ENCODE assay signal across 8 mouse cellular contexts in the genomic region with DNA sequence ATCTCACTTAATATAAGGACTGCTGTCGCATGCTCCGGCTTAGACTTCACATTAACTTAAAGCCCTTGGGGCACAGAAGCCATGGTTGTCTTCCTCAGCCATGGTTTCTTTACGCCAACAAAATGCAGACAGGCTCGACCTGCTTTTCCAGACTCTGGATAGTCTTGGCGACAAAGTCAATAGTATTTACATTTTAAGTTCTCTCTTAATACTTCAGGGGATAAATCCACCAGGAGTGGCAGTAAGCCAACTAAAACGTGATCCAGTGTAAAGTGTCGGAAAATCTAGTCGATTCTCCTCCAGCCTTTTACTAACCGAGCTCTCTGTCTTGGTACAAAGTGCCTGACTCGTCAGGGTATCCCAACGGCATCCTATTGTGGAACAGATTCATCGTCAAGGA. TPM values are rescaled to one million over a fixed set of nuclear protein-coding genes. Genes with fewer than 3 reads are reported as not detected.
DNase-seq lines count a peak whose midpoint lies in the region; ATAC-seq and TF ChIP-seq lines count a peak whose summit lies in the region.

No protein-coding gene starts in this region.

- H3K9ac ChIP-seq in heart, postnatal 0 days (replicated peaks; ENCODE audit: low read depth, low read length) = peak overlapping the region; percentile 89; the same call in 1 of the 2 replicates
- no peak overlapping the region for H3K9ac ChIP-seq in embryonic facial prominence, embryonic 11.5 days (replicated peaks; ENCODE audit: low read length)
- no peak overlapping the region for H3K9ac ChIP-seq in midbrain, embryonic 16.5 days (ENCODE audit: low read depth, low read length)

- no peak for ATAC-seq in heart, postnatal 0 days (ENCODE audit: insufficient read depth, low read depth)
- ATAC-seq in embryonic facial prominence, embryonic 11.5 days (replicated peaks; ENCODE audit: insufficient number of reproducible peaks, low FRiP score, low TSS enrichment, low read depth) = no peak
- ATAC-seq in midbrain, embryonic 16.5 days = no peak
- no peak for ATAC-seq in cerebellum, adult (ENCODE audit: insufficient number of reproducible peaks, low FRiP score, low TSS enrichment)
- no peak for ATAC-seq in megakaryocyte progenitor cell, adult 5-6 weeks (replicated peaks; ENCODE audit: poor library complexity)

- no peak overlapping the region for H3K27ac ChIP-seq in heart, postnatal 0 days (ENCODE audit: low read depth)
- no peak overlapping the region for H3K27ac ChIP-seq in embryonic facial prominence, embryonic 11.5 days (replicated peaks; ENCODE audit: low read depth, low read length)
- H3K27ac ChIP-seq in limb, embryonic 10.5 days = no peak overlapping the region
- H3K27ac ChIP-seq in midbrain, embryonic 16.5 days (ENCODE audit: low read length) = no peak overlapping the region

- H3K4me1 ChIP-seq in heart, postnatal 0 days (ENCODE audit: control insufficient read depth, insufficient read depth) = peaks cover 16% of the 10 kb centered on the region
- no peaks in the 10 kb centered on the region for H3K4me1 ChIP-seq in embryonic facial prominence, embryonic 11.5 days (ENCODE audit: control insufficient read depth, insufficient read depth, low read length)
- H3K4me1 ChIP-seq in limb, embryonic 10.5 days = peaks cover 14% of the 10 kb centered on the region
- H3K4me1 ChIP-seq in midbrain, embryonic 16.5 days (ENCODE audit: control insufficient read depth, insufficient read depth, low read length) = peaks cover 15% of the 10 kb centered on the region

- no peaks in the 10 kb centered on the region for H3K27me3 ChIP-seq in heart, postnatal 0 days (ENCODE audit: control insufficient read depth, insufficient read depth, low read length)
- no peaks in the 10 kb centered on the region for H3K27me3 ChIP-seq in embryonic facial prominence, embryonic 11.5 days (ENCODE audit: control insufficient read depth, insufficient read depth, low read length)
- 0 out of 2 replicates have a peak, but pooled peaks cover 5% of the 10 kb centered on the region for H3K27me3 ChIP-seq in limb, embryonic 10.5 days (ENCODE audit: low read depth, poor library complexity, severe bottlenecking)
- H3K27me3 ChIP-seq in midbrain, embryonic 16.5 days (ENCODE audit: control insufficient read depth, insufficient read depth, low read depth, low read length) = peaks cover 3% of the 10 kb centered on the region; the same call in 1 of the 2 replicates

- H3K36me3 ChIP-seq in heart, postnatal 0 days (replicated peaks; ENCODE audit: control insufficient read depth, insufficient read depth, low read length) = peaks cover 8% of the 10 kb centered on the region
- no peaks in the 10 kb centered on the region; the same call in 1 of the 2 replicates for H3K36me3 ChIP-seq in embryonic facial prominence, embryonic 11.5 days (replicated peaks; ENCODE audit: control insufficient read depth, insufficient read depth, low read depth, low read length)
- H3K36me3 ChIP-seq in limb, embryonic 10.5 days = peaks cover 33% of the 10 kb centered on the region
- no peaks in the 10 kb centered on the region for H3K36me3 ChIP-seq in midbrain, embryonic 16.5 days (ENCODE audit: control insufficient read depth, insufficient read depth, low read length)

- no peak for TF ChIP-seq EP300 in heart, postnatal 0 days (IDR thresholded peaks at IDR 0.05; ENCODE audit: low read depth)

- peak overlapping the region; percentile 95 for H3K4me3 ChIP-seq in heart, postnatal 0 days (ENCODE audit: low read depth, low read length)
- peak overlapping the region; percentile 87 for H3K4me3 ChIP-seq in embryonic facial prominence, embryonic 11.5 days (ENCODE audit: low read depth, low read length)
- peak overlapping the region; percentile 98 for H3K4me3 ChIP-seq in limb, embryonic 10.5 days
- H3K4me3 ChIP-seq in midbrain, embryonic 16.5 days (ENCODE audit: low read depth, low read length) = peak overlapping the region; percentile 76

- no peak for TF ChIP-seq CTCF in heart, postnatal 0 days (IDR thresholded peaks at IDR 0.05; ENCODE audit: low read depth)

- WGBS in heart, postnatal 0 days = 69% methylated on average over 12 of the region's 12 CpGs
- 77% methylated on average over 12 of the region's 12 CpGs for WGBS in embryonic facial prominence, embryonic 11.5 days
- WGBS in limb, embryonic 10.5 days = 79% methylated on average over 12 of the region's 12 CpGs
- 76% methylated on average over 12 of the region's 12 CpGs for whole genome bisulfite sequencing in midbrain, embryonic 16.5 days

- DNase-seq in heart, postnatal 0 days (ENCODE audit: low spot score) = no peak
- DNase-seq in heart, adult 18-20 months = no peak
- DNase-seq in embryonic facial prominence, embryonic 11.5 days (ENCODE audit: low spot score) = no peak
- no peak for DNase-seq in limb, embryonic 10.5 days (ENCODE audit: low spot score)
- no peak for DNase-seq in urinary bladder, postnatal 10 days (ENCODE audit: low spot score)

- no peaks in the 10 kb centered on the region for H3K9me3 ChIP-seq in heart, postnatal 0 days (replicated peaks; ENCODE audit: control insufficient read depth, low read length)
- no peaks in the 10 kb centered on the region for H3K9me3 ChIP-seq in embryonic facial prominence, embryonic 11.5 days (replicated peaks; ENCODE audit: control insufficient read depth, low read length)
- no peaks in the 10 kb centered on the region for H3K9me3 ChIP-seq in limb, embryonic 10.5 days (replicated peaks)
- H3K9me3 ChIP-seq in midbrain, embryonic 16.5 days (replicated peaks; ENCODE audit: control insufficient read depth, low read length, poor library complexity, severe bottlenecking) = no peaks in the 10 kb centered on the region

- peak overlapping the region; percentile 75 for H3K4me2 ChIP-seq in heart, postnatal 0 days (ENCODE audit: low read depth, low read length)
- H3K4me2 ChIP-seq in embryonic facial prominence, embryonic 11.5 days (ENCODE audit: low read depth, low read length) = peak overlapping the region; percentile 57
- peak overlapping the region; percentile 67 for H3K4me2 ChIP-seq in midbrain, embryonic 16.5 days (ENCODE audit: low read length)

RNA-seq across cellular contexts. Expression of a gene that starts 1.0 kb away (rescaled TPM):
- 71.3 and 71.6 TPM in 2 replicates for total RNA-seq in heart, postnatal 0 days (2014; rRNA removed; ENCODE audit: low replicate concordance)
- polyA plus RNA-seq in heart, postnatal 0 days (2015; fragmentation: Nextera tagmentation; extraction: Ambion mirVana) = 62.7 and 66.3 TPM in 2 replicates
- total RNA-seq in heart, adult 18-20 months (2021) = 10 to 100 TPM; 30.1 to 34.4 TPM
- polyA plus RNA-seq in embryonic facial prominence, embryonic 11.5 days (2014; fragmentation: Nextera tagmentation; extraction: Ambion mirVana) = 88.0 and 91.6 TPM in 2 replicates
- 105 and 116 TPM in 2 replicates for polyA plus RNA-seq in limb, embryonic 10.5 days (2016; fragmentation: Nextera tagmentation; extraction: Ambion mirVana)
- 129 and 132 TPM in 2 replicates for polyA plus RNA-seq in midbrain, embryonic 16.5 days (2015; fragmentation: Nextera tagmentation; extraction: Ambion mirVana)
- total RNA-seq in megakaryocyte progenitor cell, adult 5-6 weeks (2015) = 59.8 and 65.7 TPM in 2 replicates
- 70.6 and 72.5 TPM in 2 replicates for total RNA-seq in megakaryocyte progenitor cell, adult 5-6 weeks (2017)

RNA-seq across cellular contexts. Expression of a gene that starts 19.8 kb away (rescaled TPM):
- 84.5 and 121 TPM in 2 replicates for total RNA-seq in heart, postnatal 0 days (2014; rRNA removed; ENCODE audit: low replicate concordance)
- polyA plus RNA-seq in heart, postnatal 0 days (2015; fragmentation: Nextera tagmentation; extraction: Ambion mirVana) = 52.0 and 56.1 TPM in 2 replicates
- 10 to 100 TPM; 17.4 to 20.5 TPM for total RNA-seq in heart, adult 18-20 months (2021)
- polyA plus RNA-seq in embryonic facial prominence, embryonic 11.5 days (2014; fragmentation: Nextera tagmentation; extraction: Ambion mirVana) = 0.79 and 1.7 TPM in 2 replicates
- 0.99 and 1.9 TPM in 2 replicates for polyA plus RNA-seq in limb, embryonic 10.5 days (2016; fragmentation: Nextera tagmentation; extraction: Ambion mirVana)
- polyA plus RNA-seq in midbrain, embryonic 16.5 days (2015; fragmentation: Nextera tagmentation; extraction: Ambion mirVana) = 0.53 and 0.77 TPM in 2 replicates
- 1.3 and 2.2 TPM in 2 replicates for total RNA-seq in megakaryocyte progenitor cell, adult 5-6 weeks (2015)
- 3.7 and 5.2 TPM in 2 replicates for total RNA-seq in megakaryocyte progenitor cell, adult 5-6 weeks (2017)

RNA-seq across cellular contexts. Expression of a gene that starts 52.3 kb away (rescaled TPM):
- 40.1 and 53.5 TPM in 2 replicates for total RNA-seq in heart, postnatal 0 days (2014; rRNA removed; ENCODE audit: low replicate concordance)
- 21.2 and 21.5 TPM in 2 replicates for polyA plus RNA-seq in heart, postnatal 0 days (2015; fragmentation: Nextera tagmentation; extraction: Ambion mirVana)
- 10 to 100 TPM; 51.6 to 52.2 TPM for total RNA-seq in heart, adult 18-20 months (2021)
- 15.7 and 18.6 TPM in 2 replicates for polyA plus RNA-seq in embryonic facial prominence, embryonic 11.5 days (2014; fragmentation: Nextera tagmentation; extraction: Ambion mirVana)
- 18.4 and 20.1 TPM in 2 replicates for polyA plus RNA-seq in limb, embryonic 10.5 days (2016; fragmentation: Nextera tagmentation; extraction: Ambion mirVana)
- polyA plus RNA-seq in midbrain, embryonic 16.5 days (2015; fragmentation: Nextera tagmentation; extraction: Ambion mirVana) = 21.8 and 22.4 TPM in 2 replicates
- 27.6 and 32.8 TPM in 2 replicates for total RNA-seq in megakaryocyte progenitor cell, adult 5-6 weeks (2015)
- total RNA-seq in megakaryocyte progenitor cell, adult 5-6 weeks (2017) = 39.6 and 41.2 TPM in 2 replicates

RNA-seq across cellular contexts. Expression of a gene that starts 57.1 kb away (rescaled TPM):
- total RNA-seq in heart, postnatal 0 days (2014; rRNA removed; ENCODE audit: low replicate concordance) = 17.6 and 18.7 TPM in 2 replicates
- polyA plus RNA-seq in heart, postnatal 0 days (2015; fragmentation: Nextera tagmentation; extraction: Ambion mirVana) = 22.3 and 22.5 TPM in 2 replicates
- total RNA-seq in heart, adult 18-20 months (2021) = 10 to 100 TPM; 16.2 to 18.3 TPM
- 40.1 and 42.7 TPM in 2 replicates for polyA plus RNA-seq in embryonic facial prominence, embryonic 11.5 days (2014; fragmentation: Nextera tagmentation; extraction: Ambion mirVana)
- 39.7 and 40.8 TPM in 2 replicates for polyA plus RNA-seq in limb, embryonic 10.5 days (2016; fragmentation: Nextera tagmentation; extraction: Ambion mirVana)
- 39.3 and 42.4 TPM in 2 replicates for polyA plus RNA-seq in midbrain, embryonic 16.5 days (2015; fragmentation: Nextera tagmentation; extraction: Ambion mirVana)
- 30.3 and 31.5 TPM in 2 replicates for total RNA-seq in megakaryocyte progenitor cell, adult 5-6 weeks (2015)
- 41.7 and 52.5 TPM in 2 replicates for total RNA-seq in megakaryocyte progenitor cell, adult 5-6 weeks (2017)

Comparison
In these comparisons a context has a peak if more than half of its experiments do, and no peak if none do; other contexts are left out.
1. RNA of a gene that starts 19.8 kb away (polyA plus RNA-seq): 52.0 to 56.1 TPM in heart, postnatal 0 days; 0.99 to 1.9 TPM in limb, embryonic 10.5 days, 0.79 to 1.7 TPM in embryonic facial prominence, embryonic 11.5 days and 0.53 to 0.77 TPM in midbrain, embryonic 16.5 days; every median in the first group is over 10 times any median in the second.
2. Peak in every context shown above with its lines, with median percentiles within 50 percentile points of each other: H3K4me2 ChIP-seq and H3K4me3 ChIP-seq.